Mouse (Mus musculus) stomach, postnatal 0 days (tissue): Measurements from ENCODE around the gene Cep95. TPM values are rescaled to one million over a fixed set of nuclear protein-coding genes. Genes with fewer than 3 reads are reported as not detected.

ENCODE experiments used
- ATAC-seq: fragments of 200-750 bp; cut with Nextera tagmentation; 2 replicates; pipeline ENCODE4 v1.8.0; 2017; ENCODE audit not compliant: low FRiP score, low TSS enrichment
- DNase-seq: peaks from one replicate; pipeline ENCODE4 v3.0.0-alpha.2; 2016; ENCODE audit warnings: low spot score
- H3K27ac ChIP-seq: fragments of 300-500 bp; sonication (generic); replicated peaks from 2 replicates; pipeline ENCODE4 v1.5.1; 2014; ENCODE audit warnings: mild to moderate bottlenecking, control low read depth
- H3K27me3 ChIP-seq: fragments of 300-500 bp; sonication (generic); 2 replicates; pipeline ENCODE4 v1.6.1; 2014; ENCODE audit warnings: low read length; ENCODE audit not compliant: control insufficient read depth, insufficient read depth
- H3K36me3 ChIP-seq: fragments of 300-500 bp; sonication (generic); 2 replicates; pipeline ENCODE4 v1.6.1; 2014; ENCODE audit warnings: low read length, mixed read lengths; ENCODE audit not compliant: control insufficient read depth, insufficient read depth
- H3K4me1 ChIP-seq: fragments of 300-500 bp; sonication (generic); replicated peaks from 2 replicates; pipeline ENCODE4 v1.6.1; 2014; ENCODE audit warnings: antibody characterized with exemption; ENCODE audit not compliant: control insufficient read depth, insufficient read depth
- H3K4me2 ChIP-seq: fragments of 300-500 bp; sonication (generic); replicated peaks from 2 replicates; pipeline ENCODE4 v1.6.1; 2014; ENCODE audit warnings: low read depth, mild to moderate bottlenecking, control low read depth, moderate library complexity
- H3K4me3 ChIP-seq: fragments of 300-500 bp; sonication (generic); 2 replicates; pipeline ENCODE4 v1.5.1; 2014; ENCODE audit warnings: low read depth, low read length, control low read depth
- H3K9ac ChIP-seq: fragments of 300-500 bp; sonication (generic); 2 replicates; pipeline ENCODE4 v1.6.1; 2014; ENCODE audit warnings: mild to moderate bottlenecking, low read length, control low read depth, mixed read lengths
- H3K9me3 ChIP-seq: fragments of 300-500 bp; sonication (generic); 2 replicates; pipeline ENCODE4 v1.6.1; 2016; ENCODE audit warnings: low read length; ENCODE audit not compliant: control insufficient read depth
- CTCF ChIP-seq: IDR thresholded peaks from 2 replicates; pipeline ENCODE4 v1.5.1; 2016; ENCODE audit warnings: antibody characterized with exemption, low read depth, mild to moderate bottlenecking, moderate library complexity
- EP300 ChIP-seq: optimal IDR thresholded peaks from 2 replicates; pipeline ENCODE3; 2016; ENCODE audit warnings: antibody characterized with exemption
- WGBS: fragments of 180-500 bp; shearing (Covaris S2); extraction: QIAGEN DNeasy Blood & Tissue Kit; methylation state at CpG from one replicate; pipeline ENCODE4 v1.1.7; 2014; 5-methylcytosine and 5-hydroxymethylcytosine counted together
- microRNA-seq: library from miRNA; unstranded; fragments of <30 nt; microRNA quantifications from one replicate; pipeline ENCODE4, GENCODE M21; 2016
- polyA plus RNA-seq: library from polyadenylated mRNA; unstranded; fragments of >200 nt; fragmentation: Nextera tagmentation; extraction: Ambion mirVana; gene quantifications from 2 replicates; pipeline ENCODE4 v1.2.1, GENCODE M21; 2015

The Cep95 gene
- polyA plus RNA-seq, 1 experiment from 2014 or later, result 4.9 TPM

DNA sequence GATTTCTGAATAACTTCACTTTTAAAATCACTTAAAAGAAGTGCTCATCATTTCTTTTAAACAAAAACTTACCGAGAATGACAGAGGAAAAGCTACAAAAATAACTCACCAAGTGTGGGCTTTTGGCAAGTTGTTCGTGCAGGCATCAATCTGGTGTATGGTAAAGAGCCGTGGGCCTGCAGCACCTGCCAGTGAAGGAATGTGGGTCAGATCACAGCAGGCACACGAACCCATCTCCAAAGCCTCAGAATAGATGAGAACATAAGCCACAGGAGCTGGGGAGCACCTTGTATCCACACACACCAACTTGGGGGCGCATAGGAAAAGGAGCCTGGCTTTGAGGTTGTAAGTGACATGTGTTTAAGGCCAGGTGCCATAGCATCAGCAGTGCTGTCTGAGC lies 33.9 kb downstream of the Cep95 start:
- 80% methylated on average over 5 of the region's 5 CpGs for WGBS
- H3K36me3 ChIP-seq, result peaks cover 13% of the 10 kb centered on the region
- no peak for DNase-seq

DNA sequence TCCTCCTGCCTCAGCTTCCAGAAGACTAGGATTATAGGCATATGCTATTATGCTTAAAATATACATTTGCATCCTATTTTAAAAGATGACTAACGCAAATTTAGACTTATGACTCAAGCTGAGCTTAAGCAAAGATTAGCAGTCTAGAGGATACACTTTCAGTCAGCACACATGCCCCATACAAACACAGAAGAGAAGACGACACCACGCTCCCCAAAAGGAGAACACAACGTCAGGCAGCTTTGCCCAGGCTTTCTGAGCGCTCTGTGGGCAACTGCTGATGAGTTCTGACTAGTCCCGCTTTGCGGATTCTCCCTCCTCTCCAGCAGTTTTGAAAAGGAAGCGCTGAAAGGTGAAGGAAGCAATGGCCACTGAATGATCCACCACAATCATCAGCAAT lies 34.7 kb downstream of the Cep95 start:
- no peak overlapping the region for H3K9ac ChIP-seq
- H3K9me3 ChIP-seq, result no peaks in the 10 kb centered on the region
- WGBS, result 89% methylated on average over 8 of the region's 8 CpGs
- H3K4me2 ChIP-seq, result no peak overlapping the region
- no peak for ATAC-seq
- peaks cover 13% of the 10 kb centered on the region for H3K36me3 ChIP-seq
- TF ChIP-seq CTCF, result no peak
- DNase-seq, result no peak
- H3K27me3 ChIP-seq, result no peaks in the 10 kb centered on the region
- no peaks in the 10 kb centered on the region for H3K4me1 ChIP-seq
- H3K4me3 ChIP-seq, result no peak overlapping the region
- H3K27ac ChIP-seq, result no peak overlapping the region

More for the DNA sequence above, 33.9 kb downstream of the Cep95 start:
- H3K27ac ChIP-seq, result no peak overlapping the region
- H3K4me1 ChIP-seq, result no peaks in the 10 kb centered on the region
- no peak overlapping the region for H3K4me2 ChIP-seq
- ATAC-seq, result no peak
- no peaks in the 10 kb centered on the region for H3K27me3 ChIP-seq
- no peak for TF ChIP-seq EP300
- no peak overlapping the region for H3K4me3 ChIP-seq
- H3K9me3 ChIP-seq, result no peaks in the 10 kb centered on the region
- no peak overlapping the region for H3K9ac ChIP-seq

DNA sequence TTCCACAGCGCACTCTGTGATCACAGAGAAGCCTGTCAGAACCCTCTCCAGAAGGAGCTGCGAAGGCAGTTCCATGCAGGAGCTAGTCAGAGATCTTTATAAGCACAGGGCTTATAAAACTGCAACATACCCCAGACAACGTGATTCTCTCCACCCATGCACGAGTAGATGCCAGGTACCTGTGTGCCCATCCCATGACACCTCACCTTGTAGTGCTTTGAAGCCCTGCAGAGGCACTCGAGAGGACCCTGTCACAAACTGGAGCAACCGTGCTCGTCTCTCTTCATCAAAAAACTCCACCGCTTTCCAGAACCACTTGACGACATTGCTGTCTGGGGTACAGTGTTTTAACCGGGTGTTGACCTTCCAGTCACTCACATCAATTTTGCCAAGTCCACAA lies 35.4 kb downstream of the Cep95 start:
- ATAC-seq (no peak), DNase-seq (no peak)
- WGBS, result 85% methylated on average over 10 of the region's 10 CpGs
- no peaks in the 10 kb centered on the region for H3K4me1 ChIP-seq
- no peak for TF ChIP-seq EP300
- no peak for TF ChIP-seq CTCF
- H3K4me2 ChIP-seq, result no peak overlapping the region
- H3K9me3 ChIP-seq, result no peaks in the 10 kb centered on the region
- no peak overlapping the region for H3K4me3 ChIP-seq
- H3K27me3 ChIP-seq, result no peaks in the 10 kb centered on the region
- H3K9ac ChIP-seq, result no peak overlapping the region
- peaks cover 13% of the 10 kb centered on the region for H3K36me3 ChIP-seq
- no peak overlapping the region for H3K27ac ChIP-seq

DNA sequence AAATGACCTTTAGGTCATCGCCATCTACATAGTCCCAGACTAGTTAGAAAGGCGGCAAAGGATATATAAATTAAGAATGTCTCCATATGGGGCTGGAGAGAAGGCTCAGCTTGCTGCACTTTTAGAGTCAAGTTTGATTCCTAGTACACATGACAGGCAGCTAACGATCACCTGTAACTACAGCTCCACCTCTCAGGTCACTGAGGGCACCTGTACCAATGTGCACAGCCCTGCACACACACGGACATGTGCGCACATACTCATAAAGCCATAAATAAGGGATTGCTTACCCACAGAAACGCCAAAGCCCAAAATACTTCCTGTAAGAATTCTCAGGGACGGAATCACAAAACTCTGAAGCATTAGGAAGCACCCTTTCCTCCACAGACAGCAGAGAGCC lies 39.0 kb downstream of the Cep95 start:
- ATAC-seq (no peak), DNase-seq (no peak)
- H3K27ac ChIP-seq, result no peak overlapping the region
- H3K36me3 ChIP-seq, result peaks cover 15% of the 10 kb centered on the region
- no peak overlapping the region for H3K4me3 ChIP-seq
- no peaks in the 10 kb centered on the region for H3K9me3 ChIP-seq
- H3K4me1 ChIP-seq, result no peaks in the 10 kb centered on the region
- H3K9ac ChIP-seq, result no peak overlapping the region
- TF ChIP-seq CTCF, result no peak
- TF ChIP-seq EP300, result no peak
- H3K4me2 ChIP-seq, result no peak overlapping the region
- 82% methylated on average over 7 of the region's 7 CpGs for WGBS
- no peaks in the 10 kb centered on the region for H3K27me3 ChIP-seq

DNA sequence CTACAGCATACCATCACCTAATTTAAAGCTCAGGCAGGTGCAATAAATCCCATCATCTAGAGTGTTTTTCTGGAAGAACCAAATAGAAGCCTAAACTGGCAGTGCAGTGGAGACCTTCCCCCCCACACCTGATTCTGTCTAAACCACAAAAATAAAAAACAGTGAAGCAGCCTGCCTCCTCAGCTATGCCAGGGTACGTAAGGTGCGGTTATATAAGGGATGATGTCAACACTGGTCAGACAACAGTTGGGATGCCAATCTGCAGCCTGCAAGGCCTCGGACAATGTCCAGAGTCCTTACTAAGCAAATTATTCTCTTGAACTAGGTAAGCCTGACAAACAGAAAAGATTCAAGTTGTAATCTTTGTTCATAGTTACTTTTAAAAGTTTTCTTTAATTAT lies 53.0 kb downstream of the Cep95 start:
- Histone ChIP-seq H3K4me2 (no peak overlapping the region), H3K27ac (no peak overlapping the region), H3K4me1 (no peaks in the 10 kb centered on the region), H3K27me3 (no peaks in the 10 kb centered on the region), H3K9ac (no peak overlapping the region), H3K9me3 (no peaks in the 10 kb centered on the region), H3K4me3 (no peak overlapping the region), H3K36me3 (peaks cover 3% of the 10 kb centered on the region; the same call in 1 of the 2 replicates)
- TF ChIP-seq EP300 (no peak), CTCF (no peak)
- DNase-seq, result no peak
- ATAC-seq, result no peak
- 88% methylated on average over 3 of the region's 3 CpGs for WGBS

DNA sequence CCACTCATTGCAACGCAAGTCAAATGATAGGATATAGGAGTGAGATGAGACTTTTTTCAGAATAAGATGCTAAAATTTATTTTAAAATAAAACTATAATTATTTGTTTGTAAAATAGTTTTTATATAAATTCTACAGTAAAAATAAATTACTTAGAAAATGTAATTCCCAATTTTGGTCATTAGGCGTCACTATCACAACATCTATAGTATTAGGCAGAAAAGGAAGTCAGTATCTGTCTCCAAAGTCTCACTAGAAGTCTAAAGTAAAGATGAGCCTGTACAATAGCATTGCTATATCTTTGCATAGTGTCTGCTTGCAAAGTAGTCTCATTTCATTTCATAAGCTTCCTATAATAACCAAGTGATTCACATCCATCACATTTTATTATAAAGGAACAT lies 62.4 kb downstream of the Cep95 start:
- Histone ChIP-seq H3K27ac (no peak overlapping the region), H3K4me1 (no peaks in the 10 kb centered on the region), H3K36me3 (no peaks in the 10 kb centered on the region; the same call in 1 of the 2 replicates), H3K4me3 (no peak overlapping the region), H3K4me2 (no peak overlapping the region), H3K9me3 (no peaks in the 10 kb centered on the region), H3K9ac (no peak overlapping the region), H3K27me3 (no peaks in the 10 kb centered on the region)
- no peak for TF ChIP-seq EP300
- peak; percentile 71 for TF ChIP-seq CTCF
- ATAC-seq (no peak), DNase-seq (no peak)
- 47% methylated on average over 2 of the region's 2 CpGs for WGBS

Small RNAs within 50 kb of the gene (microRNA-seq; reads per million reads assigned to microRNA genes)
- not detected for gene Gm25994
- gene Mir3064, result 6.1 reads per million, percentile 10 among the genes with 10 or more reads in this experiment

Other genes starting within 250 kb of the Cep95 start
- 11.6 and 12.1 TPM in 2 replicates for gene Tex2, start 175.8 kb upstream of the Cep95 start, polyA plus RNA-seq
- 20.2 and 20.4 TPM in 2 replicates for gene Pecam1, start 38.6 kb upstream of the Cep95 start, polyA plus RNA-seq
- 2.2 and 2.8 TPM in 2 replicates for gene Milr1, start 38.0 kb upstream of the Cep95 start, polyA plus RNA-seq
- gene Polg2, start 9.7 kb upstream of the Cep95 start, polyA plus RNA-seq, result 8.9 and 10.3 TPM in 2 replicates
- gene Ddx5, start 67 bp upstream of the Cep95 start, polyA plus RNA-seq, result 175 and 178 TPM in 2 replicates
- 6.9 and 7.1 TPM in 2 replicates for gene Smurf2, start 131.5 kb downstream of the Cep95 start, polyA plus RNA-seq
- 146 and 158 TPM in 2 replicates for gene Kpna2, start 210.3 kb downstream of the Cep95 start, polyA plus RNA-seq
- gene 1810010H24Rik, start 236.4 kb downstream of the Cep95 start, polyA plus RNA-seq, result 6.3 and 6.8 TPM in 2 replicates